Comparison of ENCODE assay signal across 25 mouse cellular contexts in genomic region chr11:81411251-81411650, GRCm38 (mm10).
DNase-seq lines count a peak whose midpoint lies in the region; ATAC-seq lines count a peak whose summit lies in the region.
"Had no signal": no experiment of that assay in that cellular context is flagged by ENCODE, and none has a peak within 500 bp of the region (broad histone marks: within the 10 kb centered on the region; RNA-seq: fewer than 3 reads in every experiment).

No protein-coding gene starts in this region.

- peak; percentile 18 for DNase-seq in layer of hippocampus, adult 9-11 months
- DNase-seq in layer of hippocampus, adult 9-10 months (ENCODE audit: low spot score), result no peak
- peak; percentile 6 for DNase-seq in 416B (ENCODE audit: low read depth)
- peak; percentile 34 for DNase-seq in brain, adult 2 months (ENCODE audit: low read depth, low spot score)
- no peak for DNase-seq in B cell, adult 2 months
- DNase-seq in cerebellum, postnatal 10 days, result no peak
- DNase-seq in urinary bladder, adult 2 months (ENCODE audit: low spot score), result no peak
- DNase-seq: adrenal gland, adult 8-10 months; adrenal gland, postnatal 25 days; cerebellum, adult 11 months; cerebellum, adult 2 months; cerebellum, adult 9-11 months; cerebellum, postnatal 36 days; embryo, embryonic 11 days; gastrocnemius, postnatal 25 days; heart, adult 18-20 months; heart, postnatal 10 days; heart, postnatal 36 days had no signal

- peak; percentile 82 to 83 for ATAC-seq in hematopoietic stem cell, adult 5-6 weeks (replicated peaks in 1 of 2; ENCODE audit: insufficient read depth in 1 of 2, low FRiP score in 2 of 2, low TSS enrichment in 1 of 2, low read depth in 1 of 2, poor library complexity in 2 of 2, severe bottlenecking in 2 of 2)
- ATAC-seq: activated CD4-positive, CD25-positive, alpha-beta regulatory T cell, adult 4 months; CD4-positive, CD25-positive, alpha-beta regulatory T cell, adult 4 months; forebrain, embryonic 15.5 days; hindbrain, postnatal 0 days; inflammation-experienced regulatory T-cells, adult 6 months; intestine, embryonic 16.5 days had no signal

Comparison
In these comparisons a context has a peak if more than half of its experiments do, and no peak if none do; other contexts are left out.
1. DNase-seq: peak in layer of hippocampus, adult 9-11 months (single experiment), 416B (single experiment) and brain, adult 2 months (single experiment); none in layer of hippocampus, adult 9-10 months (single experiment), B cell, adult 2 months (0 of 2), cerebellum, postnatal 10 days (0 of 2) and urinary bladder, adult 2 months (single experiment).